Mouse (Mus musculus) hindbrain, embryonic 11.5 days (tissue): ENCODE results near the gene Dffa. TPM values are rescaled to one million over a fixed set of nuclear protein-coding genes. Genes with fewer than 3 reads are reported as not detected.
A peak's percentile ranks its signal among the peaks of the same experiment; 100 is the strongest.

Experiments
- ATAC-seq: fragments of 200-750 bp; cut with Nextera tagmentation; 2 replicates; pipeline ENCODE4 v1.8.0; 2017; ENCODE audit warnings: mild to moderate bottlenecking, moderate TSS enrichment, moderate library complexity; ENCODE audit not compliant: low FRiP score
- DNase-seq: peaks from one replicate; pipeline ENCODE4 v3.0.0-alpha.2; 2015; ENCODE audit warnings: low spot score
- H3K27ac ChIP-seq: fragments of 300-500 bp; sonication (generic); 2 replicates; pipeline ENCODE4 v1.5.1; 2014; ENCODE audit warnings: mild to moderate bottlenecking, low read depth, low read length
- H3K27me3 ChIP-seq: fragments of 300-500 bp; sonication (generic); 2 replicates; pipeline ENCODE4 v1.6.1; 2014; ENCODE audit warnings: mild to moderate bottlenecking, low read length, moderate library complexity, mixed read lengths; ENCODE audit not compliant: control insufficient read depth, insufficient read depth
- H3K36me3 ChIP-seq: fragments of 300-500 bp; sonication (generic); 2 replicates; pipeline ENCODE4 v1.6.1; 2014; ENCODE audit warnings: mild to moderate bottlenecking, low read length, moderate library complexity, mixed read lengths; ENCODE audit not compliant: control insufficient read depth, insufficient read depth
- H3K4me1 ChIP-seq: fragments of 300-500 bp; sonication (generic); replicated peaks from 2 replicates; pipeline ENCODE4 v1.6.1; 2014; ENCODE audit warnings: low read length, mixed read lengths; ENCODE audit not compliant: control insufficient read depth, insufficient read depth
- H3K4me2 ChIP-seq: fragments of 300-500 bp; sonication (generic); replicated peaks from 2 replicates; pipeline ENCODE4 v1.6.1; 2014; ENCODE audit warnings: mild to moderate bottlenecking, low read depth, low read length
- H3K4me3 ChIP-seq: fragments of 300-500 bp; sonication (generic); 2 replicates; pipeline ENCODE4 v1.5.1; 2014; ENCODE audit warnings: low read depth, low read length
- H3K9ac ChIP-seq: fragments of 300-500 bp; sonication (generic); 2 replicates; pipeline ENCODE4 v1.6.1; 2014; ENCODE audit warnings: low read depth, low read length
- H3K9me3 ChIP-seq: fragments of 300-500 bp; sonication (generic); 2 replicates; pipeline ENCODE4 v1.6.1; 2016; ENCODE audit warnings: low read length; ENCODE audit not compliant: control insufficient read depth
- WGBS: fragments of 180-500 bp; shearing (Covaris S2); extraction: QIAGEN DNeasy Blood & Tissue Kit; methylation state at CpG from one replicate; pipeline ENCODE4 v1.1.7; 2014; 5-methylcytosine and 5-hydroxymethylcytosine counted together
- polyA plus RNA-seq: library from polyadenylated mRNA; unstranded; fragments of >200 nt; fragmentation: Nextera tagmentation; extraction: Ambion mirVana; gene quantifications from 2 replicates; pipeline ENCODE4 v1.2.1, GENCODE M21; 2014

The Dffa gene
- 29.0 and 30.9 TPM in 2 replicates for polyA plus RNA-seq

DNA sequence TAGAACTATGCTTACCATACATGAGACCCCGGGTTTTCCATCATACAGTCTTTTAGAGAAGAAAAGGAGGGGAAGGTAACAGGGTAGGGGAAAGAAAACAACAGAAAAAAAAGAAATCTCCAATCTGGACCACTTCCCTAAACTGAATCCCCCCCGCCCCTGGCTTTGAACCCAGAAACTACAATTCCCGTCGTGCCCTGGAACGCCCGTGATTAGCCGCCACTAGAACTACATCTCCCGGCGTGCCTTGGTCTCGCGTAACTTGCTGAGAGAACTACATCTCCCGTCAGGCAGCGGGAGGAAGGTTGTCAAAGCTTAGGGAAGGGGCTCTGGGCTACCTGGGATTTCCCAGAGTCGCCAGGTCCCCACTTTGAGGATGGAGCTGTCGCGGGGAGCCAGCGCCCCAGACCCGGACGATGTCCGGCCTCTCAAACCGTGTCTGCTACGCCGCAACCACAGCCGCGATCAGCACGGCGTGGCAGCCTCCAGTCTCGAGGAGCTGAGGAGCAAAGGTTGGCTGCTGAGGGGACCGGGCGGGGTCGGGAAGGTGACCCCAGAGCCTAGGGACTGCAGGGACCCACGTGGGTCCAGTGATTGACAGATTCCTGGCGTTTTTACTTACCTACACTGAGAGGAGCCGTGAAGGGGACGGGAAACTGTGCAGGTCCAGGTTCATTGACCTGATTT lies at the start of gene Dffa:
Gene Dffa, plus strand, starts transcription at position 272 of the 687 bp plus-strand sequence.
- no peaks in the 10 kb centered on the region for H3K36me3 ChIP-seq
- H3K4me1 ChIP-seq: peaks cover 3% of the 10 kb centered on the region
- no peaks in the 10 kb centered on the region for H3K9me3 ChIP-seq
- H3K4me3 ChIP-seq: peak within 1 kb of the TSS; percentile 77
- peak within 1 kb of the TSS; percentile 83 for H3K4me2 ChIP-seq
- peak within 1 kb of the TSS; percentile 71 for H3K9ac ChIP-seq
- under 1% methylated on average over 35 of the region's 35 CpGs for WGBS
- DNase-seq (peak; percentile 95), ATAC-seq (peak; percentile 89)
- no peaks in the 10 kb centered on the region for H3K27me3 ChIP-seq
- no peak within 1 kb of the TSS for H3K27ac ChIP-seq

DNA sequence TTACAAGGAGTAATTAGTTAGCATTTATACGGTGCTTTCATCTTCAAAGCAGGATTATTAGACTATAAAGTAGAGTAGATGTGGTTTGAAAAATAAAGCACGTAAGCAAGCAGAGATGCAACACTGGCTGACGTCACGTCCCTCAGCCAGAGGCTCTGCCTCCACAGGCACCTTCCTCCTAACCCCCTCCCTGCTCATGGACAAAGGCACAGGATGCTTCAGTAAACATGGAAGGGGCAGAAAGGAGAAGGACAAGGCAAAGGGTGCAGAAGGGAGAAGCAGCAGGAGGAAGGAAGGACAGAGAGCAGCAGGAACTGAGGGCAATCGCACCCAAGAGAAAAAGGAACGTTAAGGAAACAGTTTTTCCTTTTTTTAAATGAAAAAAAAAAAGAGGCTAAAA lies 48.1 kb upstream of the Dffa start:
- Histone ChIP-seq H3K4me2 (no peak overlapping the region), H3K9ac (no peak overlapping the region), H3K9me3 (no peaks in the 10 kb centered on the region), H3K27me3 (no peaks in the 10 kb centered on the region), H3K27ac (no peak overlapping the region), H3K4me1 (peaks cover 10% of the 10 kb centered on the region; the same call in 1 of the 2 replicates), H3K4me3 (no peak overlapping the region), H3K36me3 (no peaks in the 10 kb centered on the region)
- DNase-seq: no peak
- WGBS: 59% methylated on average over 6 of the region's 6 CpGs
- no peak for ATAC-seq

DNA sequence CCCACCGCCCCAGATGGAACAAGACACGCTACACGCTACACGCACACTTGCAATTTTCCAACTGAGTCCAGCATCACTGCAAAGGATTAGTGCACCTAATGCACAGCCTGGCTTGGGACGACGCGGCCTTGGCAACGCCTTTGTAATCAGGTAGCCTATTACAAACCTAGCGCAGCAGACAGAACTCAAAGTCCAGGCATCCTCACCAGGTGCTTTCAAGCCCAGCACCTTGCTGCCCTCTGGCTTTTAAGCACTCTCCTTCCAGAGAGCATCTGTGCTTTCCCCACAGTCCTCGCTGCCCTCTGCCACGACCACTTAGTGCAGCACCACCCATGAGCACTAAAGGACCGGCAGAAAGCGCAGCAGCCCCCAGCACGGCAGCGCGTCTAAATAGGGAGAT lies 47.0 kb upstream of the Dffa start:
- no peaks in the 10 kb centered on the region for H3K36me3 ChIP-seq
- no peaks in the 10 kb centered on the region for H3K9me3 ChIP-seq
- DNase-seq (no peak), ATAC-seq (no peak)
- no peak overlapping the region for H3K27ac ChIP-seq
- H3K4me3 ChIP-seq: no peak overlapping the region
- WGBS: 76% methylated on average over 16 of the region's 16 CpGs
- no peaks in the 10 kb centered on the region for H3K27me3 ChIP-seq
- H3K4me1 ChIP-seq: peaks cover 10% of the 10 kb centered on the region; the same call in 1 of the 2 replicates
- H3K4me2 ChIP-seq: no peak overlapping the region
- H3K9ac ChIP-seq: no peak overlapping the region

DNA sequence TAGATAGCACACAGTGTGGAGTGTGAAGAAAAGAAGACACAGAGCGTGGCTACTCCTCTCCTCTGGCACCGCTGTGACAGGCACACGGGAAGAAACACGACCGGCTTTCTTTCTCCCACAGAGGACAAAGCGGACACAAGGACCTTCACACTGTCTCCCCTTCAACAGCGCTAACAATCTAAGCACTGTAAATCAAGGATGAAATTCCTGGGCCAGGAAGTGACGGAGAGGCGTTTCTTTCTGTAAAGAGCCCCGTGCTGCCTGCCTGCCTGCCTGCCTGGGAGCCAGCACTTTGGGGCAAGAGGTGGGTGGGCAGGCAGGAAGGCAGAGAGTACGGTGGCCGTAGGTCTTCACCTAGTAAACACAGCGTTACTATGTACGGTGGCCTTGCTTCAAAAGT lies 46.5 kb upstream of the Dffa start:
- WGBS: 63% methylated on average over 14 of the region's 14 CpGs
- H3K36me3 ChIP-seq: no peaks in the 10 kb centered on the region
- no peak overlapping the region for H3K9ac ChIP-seq
- no peaks in the 10 kb centered on the region for H3K27me3 ChIP-seq
- H3K9me3 ChIP-seq: no peaks in the 10 kb centered on the region
- peaks cover 10% of the 10 kb centered on the region; the same call in 1 of the 2 replicates for H3K4me1 ChIP-seq
- no peak overlapping the region for H3K4me3 ChIP-seq
- H3K27ac ChIP-seq: no peak overlapping the region
- H3K4me2 ChIP-seq: no peak overlapping the region
- DNase-seq (no peak), ATAC-seq (no peak)

DNA sequence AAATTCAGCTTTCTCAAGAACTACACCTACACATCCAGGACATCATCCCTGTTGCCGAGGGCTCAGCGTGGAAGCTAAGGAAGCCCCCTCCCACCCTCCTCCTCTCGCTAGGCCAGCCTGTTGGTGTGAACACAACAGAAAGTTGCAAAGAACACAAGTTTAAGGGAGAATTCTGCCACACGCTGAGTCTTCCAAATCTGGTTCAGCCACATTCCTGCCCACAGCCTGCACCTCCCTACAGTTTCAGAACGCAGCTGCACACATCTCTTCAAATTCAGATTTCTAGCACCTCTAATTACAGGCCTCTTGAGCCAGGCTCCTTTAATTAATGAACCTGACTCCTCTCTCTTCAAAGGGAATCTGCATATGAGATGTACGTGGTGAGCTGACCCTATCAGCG lies 45.6 kb upstream of the Dffa start:
- WGBS: 51% methylated on average over 7 of the region's 7 CpGs
- H3K27ac ChIP-seq: no peak overlapping the region

DNA sequence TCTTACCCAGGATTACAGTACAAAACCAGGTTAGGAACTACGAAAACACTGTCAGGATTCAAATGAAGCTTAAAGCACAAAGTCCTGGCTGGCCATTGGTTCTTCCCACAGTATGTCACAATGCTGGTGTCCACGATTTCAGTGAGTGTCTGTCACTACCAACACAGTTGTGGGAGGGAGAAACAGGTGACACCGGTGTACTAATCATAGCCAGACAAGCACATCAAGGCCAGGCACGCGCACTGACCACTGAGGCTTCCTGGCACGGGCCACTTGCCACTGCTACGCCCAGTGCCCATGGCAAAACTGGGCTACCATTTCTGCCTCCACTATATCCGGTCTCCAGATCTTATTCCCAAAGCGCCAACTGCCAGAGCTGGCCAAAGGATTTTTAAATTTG lies 44.2 kb upstream of the Dffa start:
- no peaks in the 10 kb centered on the region for H3K27me3 ChIP-seq
- H3K4me1 ChIP-seq: peaks cover 10% of the 10 kb centered on the region; the same call in 1 of the 2 replicates
- DNase-seq: no peak
- H3K4me2 ChIP-seq: no peak overlapping the region
- no peak overlapping the region for H3K4me3 ChIP-seq
- no peak overlapping the region for H3K9ac ChIP-seq
- WGBS: 90% methylated on average over 9 of the region's 9 CpGs
- ATAC-seq: no peak
- no peaks in the 10 kb centered on the region for H3K36me3 ChIP-seq
- H3K27ac ChIP-seq: no peak overlapping the region
- H3K9me3 ChIP-seq: no peaks in the 10 kb centered on the region

More for the DNA sequence above, 45.6 kb upstream of the Dffa start:
- Histone ChIP-seq H3K9ac (no peak overlapping the region), H3K36me3 (no peaks in the 10 kb centered on the region), H3K4me1 (peaks cover 10% of the 10 kb centered on the region; the same call in 1 of the 2 replicates), H3K27me3 (no peaks in the 10 kb centered on the region), H3K9me3 (no peaks in the 10 kb centered on the region), H3K4me3 (no peak overlapping the region), H3K4me2 (no peak overlapping the region)
- no peak for DNase-seq
- no peak for ATAC-seq

DNA sequence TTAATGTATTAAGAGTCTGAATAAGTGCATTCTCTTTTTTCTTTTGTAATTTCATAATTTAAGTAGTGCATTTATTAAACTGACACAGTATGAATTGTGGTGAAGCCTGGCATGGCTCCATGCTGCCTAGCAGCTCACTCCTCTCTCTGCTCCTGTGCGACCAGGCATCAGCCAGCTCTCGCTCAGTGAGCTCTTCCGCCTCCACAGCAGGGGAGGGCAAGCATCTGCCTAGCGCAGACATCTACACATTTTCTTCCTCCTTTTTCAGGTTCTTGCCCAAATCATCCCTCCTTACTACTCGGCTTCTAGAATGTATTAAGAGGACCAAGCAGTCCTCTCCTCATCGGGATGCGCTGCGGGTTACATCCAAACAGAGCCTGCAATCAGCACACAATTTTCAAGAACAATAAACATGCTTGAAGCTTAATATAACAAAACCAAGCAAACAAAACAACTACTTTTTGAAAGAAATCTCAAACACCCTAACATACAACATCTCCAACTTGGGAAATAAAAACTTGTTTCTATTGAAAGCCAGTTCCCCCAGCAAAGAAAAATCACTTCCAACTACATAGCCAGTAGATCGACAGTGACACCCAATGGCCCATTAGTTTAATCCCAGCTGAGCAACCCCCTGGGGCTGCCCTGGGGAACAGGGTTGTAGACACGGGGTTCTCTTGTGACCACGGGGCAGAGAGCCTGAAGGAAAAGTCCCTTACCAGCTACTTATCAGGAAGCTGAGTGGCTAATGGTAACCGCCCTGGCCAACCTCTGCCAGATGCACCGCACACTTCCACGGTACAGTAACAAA lies 43.1 kb upstream of the Dffa start:
- no peaks in the 10 kb centered on the region for H3K36me3 ChIP-seq
- DNase-seq (no peak), ATAC-seq (no peak)
- H3K27ac ChIP-seq: no peak overlapping the region
- H3K4me2 ChIP-seq: no peak overlapping the region
- H3K4me1 ChIP-seq: peaks cover 10% of the 10 kb centered on the region; the same call in 1 of the 2 replicates
- H3K4me3 ChIP-seq: no peak overlapping the region
- H3K9me3 ChIP-seq: no peaks in the 10 kb centered on the region
- 36% methylated on average over 14 of the region's 14 CpGs for WGBS
- H3K9ac ChIP-seq: no peak overlapping the region
- no peaks in the 10 kb centered on the region for H3K27me3 ChIP-seq

DNA sequence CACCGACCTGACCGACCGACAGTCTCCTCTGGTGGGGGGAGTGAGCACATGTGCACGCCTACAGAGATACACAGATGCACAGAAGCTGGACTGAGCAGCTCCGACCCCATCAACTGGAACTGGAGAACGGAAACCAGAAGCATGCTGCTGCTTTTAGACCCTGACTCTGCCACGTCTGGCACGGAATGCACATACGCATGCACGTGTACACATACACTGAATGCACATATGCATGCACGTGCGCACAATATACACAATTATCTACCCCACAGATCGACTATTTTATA lies 42.6 kb upstream of the Dffa start:
- Histone ChIP-seq H3K9me3 (no peaks in the 10 kb centered on the region), H3K4me1 (peaks cover 10% of the 10 kb centered on the region; the same call in 1 of the 2 replicates), H3K4me2 (no peak overlapping the region), H3K27ac (no peak overlapping the region), H3K4me3 (no peak overlapping the region), H3K27me3 (no peaks in the 10 kb centered on the region), H3K36me3 (no peaks in the 10 kb centered on the region), H3K9ac (no peak overlapping the region)
- DNase-seq (no peak), ATAC-seq (no peak)
- 74% methylated on average over 13 of the region's 13 CpGs for WGBS
